Mouse (Mus musculus) cortical plate, adult 2 months (tissue): ENCODE data around the gene Ryr3.

Source experiments
- CTCF ChIP-seq: fragments of 200-500 bp; IDR thresholded peaks from 2 replicates; pipeline ENCODE4 v1.5.1; 2011; ENCODE audit warnings: mild to moderate bottlenecking, control low read depth, low read length; ENCODE audit not compliant: insufficient read depth; ENCODE audit errors: extremely low read depth
- POLR2A ChIP-seq: fragments of 200-500 bp; IDR thresholded peaks from 2 replicates; pipeline ENCODE4 v1.6.1; 2011; ENCODE audit warnings: mild to moderate bottlenecking, low read length, control low read depth; ENCODE audit not compliant: insufficient read depth; ENCODE audit errors: extremely low read depth

DNA sequence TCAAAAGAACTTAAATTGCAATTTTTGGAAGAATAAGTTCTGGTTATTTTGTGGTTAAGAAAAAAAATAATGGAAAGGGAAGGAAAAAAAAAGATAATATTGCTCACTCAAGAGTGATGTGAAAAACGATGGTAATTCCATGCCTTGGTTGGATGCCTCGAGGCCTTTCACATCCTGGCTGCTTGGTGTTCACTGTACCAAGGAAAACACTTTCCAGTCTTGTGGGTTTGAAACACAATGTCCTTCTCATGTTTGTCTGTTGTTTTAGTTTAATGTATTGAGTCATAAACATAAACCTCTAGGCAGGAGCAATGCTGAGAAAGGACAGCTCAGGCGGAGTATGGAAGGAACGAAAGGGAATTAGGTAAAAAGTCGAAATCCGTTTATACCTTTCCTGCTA, 122.8 kb downstream of the Ryr3 start:
- TF ChIP-seq POLR2A (no peak), CTCF (no peak)
